Comparison of ENCODE assay signal across 8 mouse cellular contexts in the genomic region with DNA sequence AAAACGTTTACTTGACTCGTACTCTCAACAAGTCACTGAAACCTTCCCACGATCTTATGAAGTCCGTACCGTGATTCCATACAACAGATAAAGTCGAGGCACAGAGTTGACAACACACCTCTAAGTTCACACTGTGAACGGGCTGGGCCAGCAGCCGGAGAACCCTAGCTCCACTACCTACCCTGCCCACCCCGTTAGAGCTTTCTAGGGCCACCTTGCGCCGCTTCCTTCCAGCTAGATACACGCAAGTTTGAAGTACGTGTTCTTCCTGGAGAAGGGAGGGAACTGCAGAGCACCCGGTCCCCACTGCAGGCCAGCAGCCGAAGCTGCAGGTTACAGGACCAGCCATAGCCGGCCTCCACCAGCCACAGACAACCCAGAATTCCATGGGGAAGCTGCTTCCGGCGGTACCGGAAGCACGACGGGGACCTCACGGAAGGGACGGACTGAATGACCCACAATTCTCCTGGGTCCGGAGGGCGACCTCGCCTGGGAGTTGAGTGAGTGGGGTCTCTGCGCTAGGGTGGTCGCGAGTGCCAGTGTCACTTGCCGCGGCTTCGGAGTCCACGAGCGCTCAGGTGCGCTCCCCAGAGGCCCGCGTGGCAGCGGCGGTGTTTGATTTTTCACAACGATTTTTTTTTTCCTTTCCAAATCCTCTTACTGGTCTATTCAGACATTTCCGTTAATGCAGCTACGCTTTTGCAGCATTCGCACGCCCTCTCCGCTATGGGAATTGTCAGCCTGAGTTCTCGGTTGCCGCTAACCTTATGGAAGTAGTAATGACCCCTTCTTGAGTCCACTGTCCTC. TPM values are rescaled to one million over a fixed set of nuclear protein-coding genes. Genes with fewer than 3 reads are reported as not detected.
A peak's percentile ranks its signal among the peaks of the same experiment; 100 is the strongest.
DNase-seq lines count a peak whose midpoint lies in the region; ATAC-seq and TF ChIP-seq lines count a peak whose summit lies in the region.

A gene (plus strand): TSS at position 421 of the 807 bp plus-strand sequence.

- H3K9ac ChIP-seq in lung, embryonic 14.5 days = peak within 1 kb of the TSS; percentile 83

- peak within 1 kb of the TSS; percentile 82 for H3K27ac ChIP-seq in lung, embryonic 14.5 days (ENCODE audit: low read depth)

- peak; percentile 7; the same call in 1 of the 2 replicates for TF ChIP-seq CTCF in lung, embryonic 14.5 days (IDR thresholded peaks at IDR 0.05; ENCODE audit: low read depth)

- peak within 1 kb of the TSS; percentile 70 for H3K4me3 ChIP-seq in lung, embryonic 14.5 days (ENCODE audit: low read depth, low read length)

- peaks cover 4% of the 10 kb centered on the region; the same call in 1 of the 2 replicates for H3K4me1 ChIP-seq in lung, embryonic 14.5 days (ENCODE audit: insufficient read depth)

- no peaks in the 10 kb centered on the region for H3K9me3 ChIP-seq in lung, embryonic 14.5 days (ENCODE audit: low read depth, low read length)

- peaks cover 15% of the 10 kb centered on the region for H3K36me3 ChIP-seq in lung, embryonic 14.5 days (ENCODE audit: insufficient read depth)

- ATAC-seq in frontal cortex, adult (ENCODE audit: low TSS enrichment) = peak; percentile 100
- ATAC-seq in hematopoietic stem cell, adult 5-6 weeks (replicated peaks in 1 of 2; ENCODE audit: insufficient read depth in 1 of 2, low FRiP score in 2 of 2, low TSS enrichment in 1 of 2, low read depth in 1 of 2, poor library complexity in 2 of 2, severe bottlenecking in 2 of 2) = peak; percentile 79 to 95
- ATAC-seq in lung, embryonic 14.5 days (ENCODE audit: insufficient read depth) = peak; percentile 98
- ATAC-seq in neutrophil, adult 5-6 weeks (ENCODE audit: extremely low read depth, insufficient number of reproducible peaks, low FRiP score, poor library complexity, severe bottlenecking) = peak; percentile 78

- WGBS in lung, embryonic 14.5 days = 2% methylated on average over 47 of the region's 47 CpGs

- DNase-seq in MEL-GATA-1-ER (ENCODE audit: extremely low read depth, low read depth) = peak; percentile 74
- peak; percentile 78 for DNase-seq in cerebellum, adult 9-10 months
- peak; percentile 62 to 75 for DNase-seq in layer of hippocampus, adult 8-10 months (ENCODE audit: low spot score in 2 of 2)
- DNase-seq in lung, embryonic 14.5 days = peak; percentile 92
- DNase-seq in testis, postnatal 14 days (ENCODE audit: low spot score) = peak; percentile 83

- H3K4me2 ChIP-seq in lung, embryonic 14.5 days = peak within 1 kb of the TSS; percentile 76

- no peaks in the 10 kb centered on the region for H3K27me3 ChIP-seq in lung, embryonic 14.5 days (ENCODE audit: insufficient read depth, low read length)

RNA-seq across cellular contexts. Expression of the gene that starts here (rescaled TPM):
- total RNA-seq in hematopoietic stem cell, adult 5-6 weeks (2017) = 66.2 and 80.5 TPM in 2 replicates
- 10 to 100 TPM; 34.3 to 43.4 (median 37.8) TPM for total RNA-seq in layer of hippocampus, adult 8-10 months (2022)
- polyA plus RNA-seq in lung, embryonic 14.5 days (2014; fragmentation: Nextera tagmentation; extraction: Ambion mirVana) = 39.2 and 41.2 TPM in 2 replicates
- 34.1 and 35.9 TPM in 2 replicates for total RNA-seq in neutrophil, adult 5-6 weeks (2017)

Comparison
In these comparisons a context has a peak if more than half of its experiments do, and no peak if none do; other contexts are left out.
1. Peak in every context shown above with its lines: DNase-seq, ATAC-seq, H3K4me3 ChIP-seq and H3K27ac ChIP-seq.